Mouse (Mus musculus): Measurements from ENCODE around the gene Arv1. TPM values are rescaled to one million over a fixed set of nuclear protein-coding genes. Genes with fewer than 3 reads are reported as not detected.
A peak's percentile ranks its signal among the peaks of the same experiment; 100 is the strongest.

The Arv1 gene
- polyA plus RNA-seq, 1 experiment from 2014 or later = 34.3 TPM

DNA sequence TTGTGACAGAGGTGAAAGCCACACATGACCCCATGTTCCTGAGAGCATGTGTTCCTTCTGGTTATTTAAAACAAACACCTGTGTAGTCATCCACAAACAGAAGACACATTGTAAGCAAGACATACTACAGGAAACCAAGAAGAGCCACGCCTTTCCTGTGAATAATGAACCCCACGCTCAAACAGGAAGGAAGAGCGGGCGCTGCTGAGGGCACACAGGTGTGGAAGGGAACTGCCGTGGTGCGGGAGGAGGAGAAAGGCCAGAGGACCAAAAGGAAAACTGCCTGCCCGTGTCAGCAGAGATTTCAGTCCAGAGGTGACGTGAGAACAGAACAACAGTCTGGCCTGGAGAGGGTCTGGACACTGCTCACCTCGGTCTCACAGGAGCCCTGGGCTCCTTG lies 20.9 kb upstream of the Arv1 start:
- WGBS = 90% methylated on average over 9 of the region's 9 CpGs
- Histone ChIP-seq H3K4me3 (no peak overlapping the region), H3K27ac (no peak overlapping the region), H3K36me3 (peaks cover 90% of the 10 kb centered on the region), H3K9me3 (no peaks in the 10 kb centered on the region), H3K4me1 (replicated peaks) (no peaks in the 10 kb centered on the region), H3K27me3 (ENCODE audit: insufficient read depth, poor library complexity, severe bottlenecking) (no peaks in the 10 kb centered on the region)
- DNase-seq (ENCODE audit: low spot score) = no peak

DNA sequence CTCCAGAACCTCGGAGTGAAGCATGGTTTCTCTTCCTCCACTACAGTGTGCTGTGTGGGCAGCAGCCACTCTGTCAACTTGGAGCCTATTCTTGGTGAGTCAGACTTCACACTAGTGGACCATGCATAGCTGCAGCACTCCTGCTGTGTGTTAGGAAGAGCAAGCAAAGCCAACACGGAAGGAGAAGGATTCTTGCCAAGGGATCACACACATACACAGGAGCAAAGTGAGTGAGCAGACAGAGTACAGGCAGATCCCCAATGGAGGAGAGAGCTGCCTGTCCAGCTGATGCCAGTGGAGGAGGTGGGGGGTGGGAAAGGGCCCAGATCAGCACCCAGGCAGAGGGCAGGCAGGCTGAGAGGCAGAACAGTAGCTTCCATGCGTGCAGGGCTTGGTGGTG lies 19.8 kb upstream of the Arv1 start:
- no peaks in the 10 kb centered on the region for H3K9me3 ChIP-seq
- H3K4me3 ChIP-seq = no peak overlapping the region
- H3K36me3 ChIP-seq = peaks cover 90% of the 10 kb centered on the region
- no peak for DNase-seq (ENCODE audit: low spot score)
- WGBS = 87% methylated on average over 3 of the region's 3 CpGs
- H3K27ac ChIP-seq = no peak overlapping the region
- H3K27me3 ChIP-seq (ENCODE audit: insufficient read depth, poor library complexity, severe bottlenecking) = no peaks in the 10 kb centered on the region
- H3K4me1 ChIP-seq (replicated peaks) = no peaks in the 10 kb centered on the region

- DNase-seq (ENCODE audit: low spot score) = no peak
- no peaks in the 10 kb centered on the region for H3K9me3 ChIP-seq
- no peaks in the 10 kb centered on the region for H3K4me1 ChIP-seq (replicated peaks)
- H3K27me3 ChIP-seq (ENCODE audit: insufficient read depth, poor library complexity, severe bottlenecking) = no peaks in the 10 kb centered on the region
- H3K4me3 ChIP-seq = no peak overlapping the region
- WGBS = 86% methylated on average over 4 of the region's 4 CpGs
- H3K27ac ChIP-seq = no peak overlapping the region
- H3K36me3 ChIP-seq = peaks cover 87% of the 10 kb centered on the region
These were observed 18.4 kb upstream of the Arv1 start for GRCm38 (mm10) chr8:124703526-124703925.

DNA sequence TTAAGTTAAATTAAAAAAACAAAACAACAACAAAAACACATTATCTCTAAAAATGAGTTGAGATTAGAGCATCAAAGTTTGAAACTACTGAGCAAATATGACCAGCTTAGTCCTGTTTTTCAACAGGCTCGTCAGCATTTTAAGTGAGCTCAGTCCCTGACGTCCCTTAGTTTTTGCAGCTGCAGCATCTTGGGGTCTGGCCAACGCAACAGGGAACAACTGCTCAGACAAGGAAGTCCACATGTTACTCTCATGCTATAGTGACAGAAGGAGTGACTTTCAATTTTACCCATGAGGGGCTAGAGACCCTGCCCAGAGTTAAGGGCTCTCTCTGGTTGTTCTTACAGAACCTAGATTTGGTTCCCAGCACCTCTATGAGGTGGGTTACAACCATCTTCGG lies 17.6 kb upstream of the Arv1 start:
- no peak overlapping the region for H3K27ac ChIP-seq
- no peak overlapping the region for H3K4me3 ChIP-seq
- peaks cover 88% of the 10 kb centered on the region for H3K36me3 ChIP-seq
- H3K27me3 ChIP-seq (ENCODE audit: insufficient read depth, poor library complexity, severe bottlenecking) = no peaks in the 10 kb centered on the region
- no peak for DNase-seq (ENCODE audit: low spot score)
- H3K9me3 ChIP-seq = no peaks in the 10 kb centered on the region
- 91% methylated on average over 4 of the region's 4 CpGs for WGBS
- no peaks in the 10 kb centered on the region for H3K4me1 ChIP-seq (replicated peaks)

DNA sequence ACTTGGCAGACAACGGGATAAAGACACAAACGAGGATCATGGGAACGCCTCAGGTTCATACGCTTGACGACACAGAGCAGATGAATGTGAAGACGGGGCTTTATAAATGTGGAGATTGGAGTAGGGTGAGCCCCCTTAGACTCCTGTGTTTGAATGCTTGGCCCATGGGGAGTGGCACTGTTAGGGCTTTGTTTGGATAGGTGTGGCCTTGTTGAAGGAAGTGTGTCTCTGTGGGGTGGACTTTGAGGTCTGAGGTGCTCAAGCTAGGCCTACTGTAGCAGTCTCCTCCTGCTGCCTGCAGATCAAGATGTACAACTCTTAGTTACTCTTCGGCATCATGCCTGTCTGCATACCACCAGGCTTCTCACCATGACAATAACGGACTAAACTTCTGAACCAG lies 16.1 kb upstream of the Arv1 start:
- no peak overlapping the region for H3K27ac ChIP-seq
- DNase-seq (ENCODE audit: low spot score) = no peak
- 96% methylated on average over 8 of the region's 8 CpGs for WGBS
- H3K4me1 ChIP-seq (replicated peaks) = no peaks in the 10 kb centered on the region
- no peak overlapping the region for H3K4me3 ChIP-seq
- H3K27me3 ChIP-seq (ENCODE audit: insufficient read depth, poor library complexity, severe bottlenecking) = no peaks in the 10 kb centered on the region
- H3K9me3 ChIP-seq = no peaks in the 10 kb centered on the region
- H3K36me3 ChIP-seq = peaks cover 86% of the 10 kb centered on the region

GRCm38 (mm10) chr8:124713207-124713606 lies 8.7 kb upstream of the Arv1 start:
- WGBS = 95% methylated on average over 6 of the region's 6 CpGs
- Histone ChIP-seq H3K27me3 (ENCODE audit: insufficient read depth, poor library complexity, severe bottlenecking) (no peaks in the 10 kb centered on the region), H3K4me1 (replicated peaks) (peaks cover 13% of the 10 kb centered on the region; the same call in 1 of the 2 replicates), H3K27ac (no peak overlapping the region), H3K9me3 (no peaks in the 10 kb centered on the region), H3K4me3 (no peak overlapping the region), H3K36me3 (peaks cover 61% of the 10 kb centered on the region)
- no peak for DNase-seq (ENCODE audit: low spot score)

DNA sequence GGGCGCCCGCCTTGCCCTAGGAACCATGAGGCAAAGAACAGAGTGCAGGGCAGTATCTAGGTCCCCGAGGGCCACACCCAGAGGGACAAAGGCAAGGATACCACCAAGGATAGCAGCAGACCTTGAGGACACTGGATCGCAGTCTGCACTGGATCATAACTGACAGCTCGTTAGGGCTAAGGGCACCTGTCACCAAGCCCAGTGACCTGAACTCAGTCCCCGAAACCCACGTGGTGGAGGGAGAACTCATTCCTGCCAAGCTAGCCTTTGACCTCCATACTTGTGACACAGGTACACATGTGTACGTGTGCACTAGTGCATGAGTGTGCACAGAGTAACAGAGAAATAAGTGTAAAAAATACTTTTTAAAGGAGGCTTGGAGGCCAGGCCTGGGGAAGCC lies 6.2 kb upstream of the Arv1 start:
- H3K36me3 ChIP-seq = peaks cover 43% of the 10 kb centered on the region
- H3K4me3 ChIP-seq = no peak overlapping the region
- no peaks in the 10 kb centered on the region for H3K9me3 ChIP-seq
- no peaks in the 10 kb centered on the region for H3K27me3 ChIP-seq (ENCODE audit: insufficient read depth, poor library complexity, severe bottlenecking)
- peaks cover 20% of the 10 kb centered on the region for H3K4me1 ChIP-seq (replicated peaks)
- DNase-seq (ENCODE audit: low spot score) = no peak
- 91% methylated on average over 8 of the region's 8 CpGs for WGBS
- no peak overlapping the region for H3K27ac ChIP-seq

GRCm38 (mm10) chr8:124720133-124720532 lies 1.8 kb upstream of the Arv1 start:
- peaks cover 9% of the 10 kb centered on the region for H3K36me3 ChIP-seq
- 86% methylated on average over 7 of the region's 7 CpGs for WGBS
- H3K4me1 ChIP-seq (replicated peaks) = peaks cover 42% of the 10 kb centered on the region
- H3K4me3 ChIP-seq = peak overlapping the region; percentile 27
- no peaks in the 10 kb centered on the region for H3K9me3 ChIP-seq
- DNase-seq (ENCODE audit: low spot score) = no peak
- H3K27me3 ChIP-seq (ENCODE audit: insufficient read depth, poor library complexity, severe bottlenecking) = no peaks in the 10 kb centered on the region
- no peak overlapping the region; the same call in 1 of the 2 replicates for H3K27ac ChIP-seq

DNA sequence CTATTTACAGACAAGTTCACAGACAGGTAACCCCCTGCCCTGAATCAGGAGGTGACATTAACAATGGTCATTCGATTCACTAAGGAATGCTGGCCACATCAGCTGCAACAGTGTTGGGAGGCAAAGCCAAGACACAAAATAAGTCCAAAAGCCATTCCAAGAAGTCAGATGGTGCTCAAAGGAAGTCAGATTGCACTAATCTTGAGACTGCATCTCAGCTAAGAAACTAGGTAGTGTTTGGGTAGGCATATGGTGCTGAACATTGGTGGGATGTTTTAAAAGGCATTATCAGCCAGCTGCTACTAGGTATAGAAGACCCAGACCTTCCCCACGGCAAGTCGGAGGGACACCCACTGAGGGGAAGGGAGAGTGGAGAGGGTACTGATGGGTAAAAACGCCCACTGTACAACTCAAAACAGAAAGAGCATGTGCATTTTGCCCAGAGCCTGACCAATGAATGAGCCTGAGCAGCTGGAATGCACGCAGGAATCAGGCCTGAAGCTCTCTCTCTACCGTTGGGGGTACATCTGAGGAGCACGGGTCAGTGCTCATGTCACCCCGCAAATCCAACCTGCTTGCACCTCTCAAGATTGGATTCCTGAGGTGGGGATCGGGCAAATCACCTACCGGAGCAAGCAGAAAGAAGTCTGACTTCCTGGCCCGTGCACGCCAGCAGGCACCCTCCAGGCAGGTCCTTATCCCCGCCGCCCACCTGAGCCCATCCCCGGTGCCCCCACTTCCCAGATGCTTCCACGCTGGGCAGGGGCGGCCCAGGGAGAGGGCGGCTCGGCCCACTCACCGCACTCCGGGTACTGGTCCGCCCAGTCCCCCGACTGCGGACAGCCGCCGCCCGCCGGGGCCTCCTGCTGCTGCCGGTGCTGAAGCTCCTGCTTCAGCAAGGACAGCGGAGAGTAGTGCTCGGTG lies 739 bp upstream of the Arv1 start:
- Histone ChIP-seq H3K27me3 (ENCODE audit: insufficient read depth, poor library complexity, severe bottlenecking) (no peaks in the 10 kb centered on the region), H3K27ac (peak overlapping the region; percentile 92), H3K9me3 (no peaks in the 10 kb centered on the region), H3K4me1 (replicated peaks) (peaks cover 33% of the 10 kb centered on the region), H3K4me3 (peak overlapping the region; percentile 99), H3K36me3 (peaks cover 16% of the 10 kb centered on the region)
- WGBS = 4% methylated on average over 31 of the region's 31 CpGs
- DNase-seq (ENCODE audit: low spot score) = no peak

- Histone ChIP-seq H3K9me3 (no peaks in the 10 kb centered on the region), H3K27me3 (ENCODE audit: insufficient read depth, poor library complexity, severe bottlenecking) (no peaks in the 10 kb centered on the region), H3K36me3 (peaks cover 36% of the 10 kb centered on the region), H3K4me1 (replicated peaks) (peaks cover 29% of the 10 kb centered on the region), H3K4me3 (no peak overlapping the region), H3K27ac (no peak overlapping the region)
- no peak for DNase-seq (ENCODE audit: low spot score)
- 95% methylated on average over 7 of the region's 7 CpGs for WGBS
These were observed 2.4 kb downstream of the Arv1 start for GRCm38 (mm10) chr8:124724301-124724700.

- no peaks in the 10 kb centered on the region for H3K4me1 ChIP-seq (replicated peaks)
- no peak overlapping the region for H3K4me3 ChIP-seq
- no peaks in the 10 kb centered on the region for H3K9me3 ChIP-seq
- no peaks in the 10 kb centered on the region for H3K27me3 ChIP-seq (ENCODE audit: insufficient read depth, poor library complexity, severe bottlenecking)
- no peak for DNase-seq (ENCODE audit: low spot score)
- 94% methylated on average over 8 of the region's 8 CpGs for WGBS
- H3K27ac ChIP-seq = no peak overlapping the region
- H3K36me3 ChIP-seq = peaks cover 94% of the 10 kb centered on the region
These were observed 10.9 kb downstream of the Arv1 start for GRCm38 (mm10) chr8:124732828-124733227.

- no peaks in the 10 kb centered on the region for H3K27me3 ChIP-seq (ENCODE audit: insufficient read depth, poor library complexity, severe bottlenecking)
- no peak overlapping the region for H3K4me3 ChIP-seq
- no peaks in the 10 kb centered on the region for H3K4me1 ChIP-seq (replicated peaks)
- no peaks in the 10 kb centered on the region for H3K9me3 ChIP-seq
- no peak for DNase-seq (ENCODE audit: low spot score)
- H3K27ac ChIP-seq = no peak overlapping the region
- H3K36me3 ChIP-seq = peaks cover 90% of the 10 kb centered on the region
- WGBS = 73% methylated on average over 3 of the region's 3 CpGs
These were observed 13.5 kb downstream of the Arv1 start for GRCm38 (mm10) chr8:124735371-124735911.

DNA sequence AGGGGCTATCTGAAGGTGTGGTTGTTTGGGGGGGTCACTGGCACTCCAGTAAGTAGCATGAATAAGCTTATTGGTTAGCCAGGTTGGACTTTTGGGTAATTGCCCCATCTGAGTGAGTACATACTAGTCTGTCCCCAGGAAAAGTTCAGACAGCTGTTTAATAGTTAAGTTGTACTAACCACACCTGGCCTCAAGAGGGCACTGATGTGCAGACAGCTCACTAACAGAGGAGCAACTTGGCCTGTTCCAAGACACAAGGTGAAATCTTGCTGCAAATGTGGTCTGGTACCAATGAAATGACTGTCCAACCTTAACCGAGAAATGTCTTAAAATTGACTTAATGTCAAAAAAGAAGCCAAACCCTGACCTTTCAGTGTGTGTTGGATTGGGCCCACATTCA lies 17.3 kb downstream of the Arv1 start:
- no peak overlapping the region for H3K27ac ChIP-seq
- no peaks in the 10 kb centered on the region for H3K9me3 ChIP-seq
- peaks cover 66% of the 10 kb centered on the region for H3K36me3 ChIP-seq
- H3K4me3 ChIP-seq = no peak overlapping the region
- peaks cover 16% of the 10 kb centered on the region for H3K4me1 ChIP-seq (replicated peaks)
- DNase-seq (ENCODE audit: low spot score) = no peak
- 96% methylated on average over 1 of the region's 1 CpGs for WGBS
- no peaks in the 10 kb centered on the region for H3K27me3 ChIP-seq (ENCODE audit: insufficient read depth, poor library complexity, severe bottlenecking)
